Mouse (Mus musculus): ENCODE measurements around the gene Lipc. TPM values are rescaled to one million over a fixed set of nuclear protein-coding genes. Genes with fewer than 3 reads are reported as not detected.

Lipc gene
- polyA plus RNA-seq, 1 experiment from 2014 or later = not detected

DNA sequence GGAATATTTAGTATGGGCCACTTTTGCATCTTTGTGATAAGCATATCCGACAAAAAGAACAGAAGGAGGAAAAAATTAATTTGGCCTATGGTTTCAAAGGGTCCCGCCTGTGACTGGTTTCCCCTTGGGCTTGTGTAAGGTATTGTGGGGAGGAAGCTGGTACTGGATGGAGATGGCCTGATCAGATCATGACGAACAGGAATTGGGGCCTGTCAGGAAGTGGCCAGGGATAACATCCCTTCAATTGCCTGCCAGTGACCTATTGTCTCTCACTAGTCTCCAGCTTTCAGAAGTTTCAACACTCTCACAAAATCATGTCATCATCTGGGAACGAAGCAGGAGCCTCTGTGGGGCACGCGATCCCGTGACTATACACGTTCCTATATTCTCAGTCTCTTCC is 2.7 kb downstream of the Lipc start:
- Histone ChIP-seq H3K36me3 (no peaks in the 10 kb centered on the region), H3K9me3 (no peaks in the 10 kb centered on the region), H3K27me3 (replicated peaks) (no peaks in the 10 kb centered on the region), H3K27ac (no peak overlapping the region), H3K9ac (no peak overlapping the region), H3K4me2 (replicated peaks) (no peak overlapping the region), H3K4me1 (no peaks in the 10 kb centered on the region), H3K4me3 (no peak overlapping the region)
- 86% methylated on average over 8 of the region's 8 CpGs for WGBS
- ATAC-seq (ENCODE audit: low FRiP score, low read depth) = no peak

DNA sequence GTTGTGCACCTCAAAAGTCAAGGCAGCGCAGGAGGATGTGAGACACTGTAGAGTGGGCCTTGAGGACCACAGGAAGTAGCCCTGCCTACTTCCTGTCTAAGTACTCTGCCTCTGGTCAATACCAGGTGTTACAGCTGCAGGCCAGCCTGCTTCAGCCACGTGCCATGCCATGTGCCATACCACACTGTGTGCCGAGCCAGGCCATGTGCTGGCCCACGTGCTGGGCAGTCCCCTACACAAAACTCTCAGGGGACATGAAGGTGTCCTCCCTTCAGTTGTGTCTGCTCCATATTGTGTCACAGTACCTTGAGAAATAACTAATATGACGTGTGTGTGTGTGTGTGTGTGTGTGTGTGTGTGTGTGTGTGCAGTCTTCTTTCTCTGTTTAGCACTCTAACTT is 4.7 kb downstream of the Lipc start:
- H3K9ac ChIP-seq = no peak overlapping the region
- H3K4me2 ChIP-seq (replicated peaks) = no peak overlapping the region
- WGBS = 87% methylated on average over 5 of the region's 5 CpGs
- H3K4me1 ChIP-seq = no peaks in the 10 kb centered on the region
- H3K4me3 ChIP-seq = no peak overlapping the region
- H3K9me3 ChIP-seq = no peaks in the 10 kb centered on the region
- H3K36me3 ChIP-seq = no peaks in the 10 kb centered on the region
- ATAC-seq (ENCODE audit: low FRiP score, low read depth) = no peak
- no peak overlapping the region for H3K27ac ChIP-seq
- H3K27me3 ChIP-seq (replicated peaks) = no peaks in the 10 kb centered on the region

DNA sequence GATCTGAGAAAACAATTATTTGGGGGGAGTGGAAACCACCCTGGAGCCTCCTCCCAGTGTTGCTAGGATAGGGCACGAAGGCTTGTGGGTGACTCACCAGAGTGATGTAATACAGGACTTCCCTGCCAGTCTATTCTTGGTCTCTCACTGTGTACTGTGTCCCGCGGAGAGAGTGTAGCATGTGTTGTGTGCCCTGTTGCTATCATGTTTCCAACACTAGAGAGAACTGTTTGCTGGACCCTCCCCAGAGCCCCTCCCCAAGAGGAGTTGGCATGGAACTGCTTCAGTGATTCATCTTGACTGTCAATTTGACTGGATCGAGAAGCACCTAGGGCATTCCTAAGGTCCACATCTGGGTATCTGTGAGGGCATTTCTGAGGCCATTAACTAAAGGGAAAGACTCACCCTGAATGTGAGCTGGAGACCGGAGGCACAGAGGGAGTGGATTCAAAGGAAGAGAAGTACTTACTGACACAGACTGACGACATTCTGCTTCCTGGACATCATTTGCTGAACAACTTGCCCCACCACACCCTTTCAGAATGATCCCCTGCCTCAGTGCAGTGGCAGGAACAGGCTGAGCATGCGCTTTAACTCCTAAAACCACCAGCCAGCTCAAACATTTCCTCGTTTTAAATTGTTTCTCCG is 9.2 kb downstream of the Lipc start:
- no peak overlapping the region for H3K4me2 ChIP-seq (replicated peaks)
- H3K9me3 ChIP-seq = no peaks in the 10 kb centered on the region
- 83% methylated on average over 9 of the region's 9 CpGs for WGBS
- no peak for ATAC-seq (ENCODE audit: low FRiP score, low read depth)
- no peak overlapping the region for H3K9ac ChIP-seq
- H3K4me3 ChIP-seq = no peak overlapping the region
- H3K36me3 ChIP-seq = no peaks in the 10 kb centered on the region
- H3K4me1 ChIP-seq = no peaks in the 10 kb centered on the region
- no peaks in the 10 kb centered on the region for H3K27me3 ChIP-seq (replicated peaks)
- H3K27ac ChIP-seq = no peak overlapping the region

DNA sequence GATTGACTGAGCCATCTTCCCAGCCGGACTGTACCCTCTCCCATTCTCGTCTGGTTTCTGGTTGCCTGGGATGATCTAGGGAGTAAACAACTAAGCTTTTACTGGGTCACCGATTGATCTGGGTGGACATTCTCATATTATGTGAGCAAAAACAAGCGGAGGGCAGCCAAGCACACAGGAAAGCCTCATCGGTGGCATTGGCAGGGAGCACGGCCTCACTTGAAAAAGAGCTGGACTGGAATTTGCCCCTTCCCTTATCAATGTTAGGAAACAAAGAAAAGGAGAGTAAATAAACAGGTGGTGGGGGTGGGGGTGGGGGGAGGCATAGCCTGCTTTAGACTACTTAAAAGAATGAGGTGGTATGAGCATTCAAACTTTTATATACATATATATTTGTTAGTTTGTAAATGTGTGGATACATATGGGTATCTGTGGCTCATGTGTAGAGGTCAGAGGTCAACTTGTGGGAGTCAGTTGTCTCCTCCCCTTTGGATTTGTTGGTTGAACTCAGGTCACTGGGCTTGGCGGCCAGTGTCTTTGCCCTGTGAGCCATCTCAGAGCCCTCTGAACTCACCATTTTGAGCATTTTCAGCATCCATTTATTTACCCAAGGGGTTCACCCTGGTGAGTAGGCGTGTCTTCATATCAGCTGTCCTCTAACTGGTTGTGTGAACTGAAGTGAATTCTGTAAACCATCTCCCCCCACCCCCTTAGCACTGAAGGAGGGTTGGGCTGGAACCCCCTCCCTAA is 12.1 kb downstream of the Lipc start:
- no peaks in the 10 kb centered on the region for H3K27me3 ChIP-seq (replicated peaks)
- H3K4me3 ChIP-seq = no peak overlapping the region
- no peak overlapping the region for H3K4me2 ChIP-seq (replicated peaks)
- WGBS = 89% methylated on average over 8 of the region's 8 CpGs
- no peaks in the 10 kb centered on the region for H3K9me3 ChIP-seq
- no peak overlapping the region for H3K9ac ChIP-seq
- no peak for ATAC-seq (ENCODE audit: low FRiP score, low read depth)
- H3K4me1 ChIP-seq = no peaks in the 10 kb centered on the region
- no peak overlapping the region for H3K27ac ChIP-seq
- no peaks in the 10 kb centered on the region for H3K36me3 ChIP-seq

DNA sequence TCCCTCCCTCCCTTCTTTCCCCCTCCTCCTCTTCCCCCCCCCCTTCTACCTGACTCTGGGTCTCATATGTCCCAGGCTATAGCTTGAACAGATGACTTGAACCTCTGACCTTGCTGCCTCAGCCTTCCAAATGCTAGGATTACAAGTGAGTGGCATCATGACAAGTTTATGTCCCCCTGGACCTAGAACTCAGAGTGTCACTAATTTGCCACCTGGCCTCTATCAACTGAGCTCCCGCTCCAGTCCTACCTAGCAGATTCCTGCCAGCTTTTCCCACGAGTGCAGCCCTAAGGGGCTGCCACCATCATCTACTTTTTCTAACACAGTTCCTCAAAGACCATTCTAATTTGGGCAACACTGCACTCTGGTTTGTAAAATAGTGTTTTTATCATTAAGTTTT is 13.2 kb downstream of the Lipc start:
- no peak overlapping the region for H3K27ac ChIP-seq
- no peaks in the 10 kb centered on the region for H3K27me3 ChIP-seq (replicated peaks)
- no peaks in the 10 kb centered on the region for H3K36me3 ChIP-seq
- H3K4me3 ChIP-seq = no peak overlapping the region
- H3K9ac ChIP-seq = no peak overlapping the region
- H3K9me3 ChIP-seq = no peaks in the 10 kb centered on the region
- WGBS = 59% methylated on average over 2 of the region's 2 CpGs
- H3K4me1 ChIP-seq = no peaks in the 10 kb centered on the region
- no peak for ATAC-seq (ENCODE audit: low FRiP score, low read depth)
- no peak overlapping the region for H3K4me2 ChIP-seq (replicated peaks)

DNA sequence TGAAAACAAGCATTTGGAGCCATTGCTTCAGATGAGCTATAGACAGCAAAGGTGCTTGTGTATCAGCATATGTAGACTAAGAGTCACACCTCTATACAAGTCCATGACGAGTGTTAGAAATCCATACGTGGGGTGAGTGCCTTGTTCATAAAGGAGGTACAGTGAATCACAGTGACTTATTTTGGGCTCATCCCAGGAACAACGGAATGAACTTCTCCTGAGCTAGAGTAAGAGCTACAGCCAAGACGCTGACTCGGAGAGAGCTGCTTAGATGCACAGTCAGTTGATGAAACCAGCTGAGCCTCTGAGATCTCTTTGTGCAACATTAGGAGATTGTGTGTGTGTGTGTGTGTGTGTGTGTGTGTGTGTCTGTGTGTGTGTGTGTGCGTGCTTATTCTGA is 13.9 kb downstream of the Lipc start:
- Histone ChIP-seq H3K4me3 (no peak overlapping the region), H3K4me1 (no peaks in the 10 kb centered on the region), H3K36me3 (no peaks in the 10 kb centered on the region), H3K27ac (no peak overlapping the region), H3K4me2 (replicated peaks) (no peak overlapping the region), H3K27me3 (replicated peaks) (no peaks in the 10 kb centered on the region), H3K9ac (no peak overlapping the region), H3K9me3 (no peaks in the 10 kb centered on the region)
- WGBS = 90% methylated on average over 6 of the region's 6 CpGs
- ATAC-seq (ENCODE audit: low FRiP score, low read depth) = no peak

DNA sequence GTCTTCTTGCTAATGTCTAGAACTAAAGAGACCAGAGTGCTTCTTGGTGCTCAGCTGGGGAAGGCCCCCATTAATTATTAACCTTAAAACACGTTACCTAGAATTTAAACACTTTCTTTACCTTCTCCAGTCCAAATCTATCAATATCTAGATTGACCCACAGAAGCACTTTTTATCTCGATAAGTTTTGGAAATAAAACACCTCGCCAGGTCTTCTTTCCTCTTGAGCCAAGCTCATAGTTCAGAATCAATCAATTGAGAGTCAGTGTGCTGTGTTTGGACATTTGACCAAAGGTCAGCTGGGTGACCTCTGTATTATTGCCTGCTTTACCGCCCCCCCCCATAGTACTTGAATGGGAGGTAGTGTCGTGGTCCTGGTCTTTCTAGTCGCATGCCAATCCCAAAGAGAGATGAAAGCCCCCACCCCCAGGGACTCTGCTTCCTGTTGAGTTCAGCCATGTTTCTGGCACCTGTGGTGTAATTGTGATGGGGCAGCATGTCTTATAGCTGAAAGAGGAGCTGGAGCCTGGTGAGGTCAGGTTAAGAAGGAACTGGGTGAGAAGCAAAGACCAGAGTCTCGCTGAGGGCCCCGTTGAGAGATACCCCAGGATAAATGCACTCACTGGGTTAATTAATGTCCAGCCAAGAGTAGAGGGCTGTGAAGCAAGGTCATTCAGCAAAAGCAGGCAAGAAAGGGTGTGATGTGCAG is 17.3 kb downstream of the Lipc start:
- Histone ChIP-seq H3K4me1 (no peaks in the 10 kb centered on the region), H3K4me2 (replicated peaks) (no peak overlapping the region), H3K36me3 (no peaks in the 10 kb centered on the region), H3K9me3 (no peaks in the 10 kb centered on the region), H3K27ac (no peak overlapping the region), H3K9ac (no peak overlapping the region), H3K4me3 (no peak overlapping the region), H3K27me3 (replicated peaks) (no peaks in the 10 kb centered on the region)
- ATAC-seq (ENCODE audit: low FRiP score, low read depth) = no peak
- WGBS = 71% methylated on average over 8 of the region's 8 CpGs

DNA sequence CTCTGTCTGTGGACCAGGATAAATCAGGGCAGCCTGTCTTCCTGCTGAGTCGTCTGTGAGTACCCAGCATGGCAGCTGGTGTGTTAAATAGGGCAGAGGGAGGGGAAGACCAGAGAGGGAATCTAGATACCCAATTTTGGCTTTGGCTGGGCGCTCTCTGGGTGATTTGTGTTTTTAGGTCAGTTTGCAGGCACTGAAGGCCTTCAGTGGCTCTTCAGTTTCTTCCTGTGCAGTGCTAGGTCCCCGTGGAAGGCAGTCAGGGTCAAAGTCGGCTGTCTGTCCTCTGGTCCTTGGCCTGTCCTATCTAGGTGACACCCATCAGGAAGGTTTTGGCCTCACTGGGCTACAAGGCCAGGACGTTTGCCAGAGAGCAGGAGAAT is 21.4 kb downstream of the Lipc start:
- WGBS = 75% methylated on average over 5 of the region's 5 CpGs
- H3K27ac ChIP-seq = no peak overlapping the region
- H3K4me3 ChIP-seq = no peak overlapping the region
- H3K9me3 ChIP-seq = no peaks in the 10 kb centered on the region
- H3K4me1 ChIP-seq = no peaks in the 10 kb centered on the region
- H3K27me3 ChIP-seq (replicated peaks) = no peaks in the 10 kb centered on the region
- no peak for ATAC-seq (ENCODE audit: low FRiP score, low read depth)
- no peak overlapping the region for H3K9ac ChIP-seq
- H3K4me2 ChIP-seq (replicated peaks) = no peak overlapping the region
- H3K36me3 ChIP-seq = no peaks in the 10 kb centered on the region

DNA sequence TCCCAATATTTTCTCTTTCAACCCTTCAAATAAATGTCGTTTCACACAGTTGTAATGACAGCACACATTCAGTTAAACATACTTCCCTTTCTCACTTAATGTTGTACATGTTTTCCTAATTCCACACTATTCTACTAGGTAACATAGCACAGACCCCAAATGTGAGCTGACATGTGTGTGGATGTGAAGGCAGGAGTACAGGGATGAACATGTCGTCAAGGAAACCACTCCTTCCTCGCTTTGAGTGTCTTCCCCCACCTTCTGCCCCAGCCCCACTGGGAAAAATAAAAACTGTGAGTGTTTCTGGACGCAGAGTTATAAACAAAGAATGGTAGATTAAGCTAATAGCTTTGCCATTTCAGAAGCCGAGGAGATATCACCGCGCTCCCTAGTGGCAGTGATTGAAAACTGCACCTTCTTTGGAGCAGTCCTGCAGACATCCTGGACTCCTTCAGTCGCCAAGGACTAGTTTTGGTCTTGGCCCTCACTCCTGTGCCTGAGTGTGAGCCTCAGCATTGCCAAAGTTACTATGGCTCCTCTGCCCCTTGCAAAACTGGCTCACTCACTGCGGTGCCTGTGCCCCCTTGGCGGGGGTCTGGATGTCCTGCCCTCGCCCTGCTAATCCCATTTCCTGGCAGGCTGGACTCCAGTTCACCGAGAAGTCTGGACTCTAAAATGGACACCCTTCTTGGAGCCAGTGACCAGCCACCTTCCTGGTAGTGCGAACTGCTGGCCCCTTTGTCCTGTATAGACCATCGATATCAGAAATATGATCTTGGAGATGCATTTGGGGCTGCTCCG is 22.0 kb downstream of the Lipc start:
- Histone ChIP-seq H3K4me3 (no peak overlapping the region), H3K9me3 (no peaks in the 10 kb centered on the region), H3K27me3 (replicated peaks) (no peaks in the 10 kb centered on the region), H3K36me3 (no peaks in the 10 kb centered on the region), H3K4me2 (replicated peaks) (no peak overlapping the region), H3K4me1 (no peaks in the 10 kb centered on the region), H3K9ac (no peak overlapping the region), H3K27ac (no peak overlapping the region)
- WGBS = 55% methylated on average over 15 of the region's 15 CpGs
- ATAC-seq (ENCODE audit: low FRiP score, low read depth) = no peak

DNA sequence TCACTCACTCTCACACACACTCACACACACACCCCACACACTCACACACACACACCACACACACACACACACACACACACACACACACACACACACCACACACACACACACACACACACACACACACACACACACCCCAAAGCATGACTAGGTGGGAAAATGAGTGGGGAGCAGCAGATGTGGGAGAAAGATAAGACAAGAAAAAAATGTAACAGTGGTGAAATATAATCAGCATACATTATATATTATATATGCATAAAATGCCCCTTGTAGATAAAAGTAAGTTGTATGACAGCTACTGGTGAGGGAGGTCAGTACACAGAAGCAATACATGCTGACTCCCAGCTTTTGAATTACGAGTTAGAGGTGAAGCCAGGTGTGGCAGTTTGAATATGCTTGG is 23.6 kb downstream of the Lipc start:
- H3K27ac ChIP-seq = no peak overlapping the region
- H3K27me3 ChIP-seq (replicated peaks) = no peaks in the 10 kb centered on the region
- no peaks in the 10 kb centered on the region for H3K4me1 ChIP-seq
- H3K36me3 ChIP-seq = no peaks in the 10 kb centered on the region
- no peaks in the 10 kb centered on the region for H3K9me3 ChIP-seq
- 85% methylated on average over 1 of the region's 1 CpGs for WGBS
- H3K4me3 ChIP-seq = no peak overlapping the region
- H3K4me2 ChIP-seq (replicated peaks) = no peak overlapping the region
- no peak overlapping the region for H3K9ac ChIP-seq
- ATAC-seq (ENCODE audit: low FRiP score, low read depth) = no peak

DNA sequence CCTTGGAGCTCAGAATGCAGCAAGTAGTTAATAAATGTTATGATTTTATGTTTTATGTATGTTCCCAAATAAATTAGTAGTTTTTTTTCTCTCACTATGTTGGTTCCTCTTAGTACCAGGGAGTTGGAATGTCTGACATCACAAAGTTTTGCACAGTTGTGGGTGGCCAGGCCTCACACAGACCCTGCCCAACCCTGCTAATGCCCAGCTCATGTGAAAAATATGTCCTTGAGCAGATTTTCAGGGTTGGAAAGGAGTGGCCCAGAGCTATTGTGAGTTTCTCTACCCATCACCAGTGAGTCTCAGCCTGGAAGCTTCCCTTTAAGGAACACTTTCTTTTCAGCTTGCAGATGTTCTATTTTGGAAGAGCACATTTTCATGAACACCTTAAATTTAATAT is 24.3 kb downstream of the Lipc start:
- H3K27ac ChIP-seq = no peak overlapping the region
- no peaks in the 10 kb centered on the region for H3K4me1 ChIP-seq
- H3K27me3 ChIP-seq (replicated peaks) = no peaks in the 10 kb centered on the region
- no peaks in the 10 kb centered on the region for H3K9me3 ChIP-seq
- H3K9ac ChIP-seq = no peak overlapping the region
- H3K4me2 ChIP-seq (replicated peaks) = no peak overlapping the region
- ATAC-seq (ENCODE audit: low FRiP score, low read depth) = no peak
- no peak overlapping the region for H3K4me3 ChIP-seq
- H3K36me3 ChIP-seq = no peaks in the 10 kb centered on the region

Measured in neural tube, embryonic 12.5 days (tissue).